Mouse (Mus musculus): ENCODE results near the gene Cfap44.
A peak's percentile ranks its signal among the peaks of the same experiment; 100 is the strongest.

Gene Cfap44

DNA sequence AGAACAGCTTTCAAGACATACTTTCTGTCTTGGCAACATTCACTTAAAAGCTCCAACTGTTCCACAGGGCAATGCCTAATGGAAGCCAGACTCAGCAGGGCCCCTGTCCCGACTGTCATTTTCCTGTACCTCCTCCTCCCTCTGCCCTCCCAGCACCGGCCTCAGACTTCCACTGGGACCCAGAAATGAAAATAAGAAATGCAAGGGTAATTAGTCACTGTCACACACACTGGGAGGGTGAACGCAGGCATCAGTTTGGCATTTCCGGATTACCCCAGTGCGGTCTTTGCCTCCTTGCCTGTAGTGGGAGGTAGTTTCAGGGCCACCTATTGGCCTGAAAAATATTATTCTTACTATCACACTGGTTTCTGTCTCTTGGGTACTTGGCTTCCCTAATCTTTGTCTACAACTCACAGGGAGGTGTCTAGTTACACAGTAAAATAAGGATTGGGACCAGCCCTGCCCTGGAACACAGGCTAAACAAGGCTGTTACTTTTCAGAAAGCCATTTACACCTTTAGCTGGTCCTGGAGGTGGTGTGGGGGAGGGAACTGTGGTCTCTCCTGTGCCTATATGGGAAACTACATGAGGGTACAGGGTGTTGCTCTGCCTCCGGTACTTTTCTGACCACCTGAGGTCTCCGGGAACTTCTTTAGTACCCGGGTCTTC, 100.0 kb downstream of the Cfap44 start:
- no peak for DNase-seq (ENCODE audit: low spot score in 2 of 2)

- no peak for DNase-seq (ENCODE audit: low spot score in 2 of 2)
Observed at GRCm38 (mm10) chr16:44496971-44497464, 102.4 kb downstream of the Cfap44 start.

DNA sequence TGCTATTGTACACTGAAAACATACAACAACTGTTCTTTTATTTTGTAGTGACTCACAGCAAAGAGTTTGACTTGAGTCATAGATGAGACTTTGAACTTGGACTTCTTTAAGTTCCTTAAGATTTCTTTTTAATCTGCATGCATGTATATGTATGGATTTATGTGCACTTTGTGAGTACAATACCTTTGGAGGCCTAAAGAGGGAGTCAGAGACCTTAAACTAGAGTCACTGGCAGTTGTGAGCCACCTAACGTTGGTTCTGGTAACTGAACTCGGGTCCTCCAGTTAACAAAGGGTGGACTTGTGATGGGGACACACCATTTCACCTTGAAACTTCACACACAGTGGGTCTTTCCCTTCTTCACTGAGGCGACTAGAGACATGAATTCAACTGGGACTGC, 103.9 kb downstream of the Cfap44 start:
- DNase-seq (ENCODE audit: low spot score in 2 of 2) = no peak

- no peak for DNase-seq (ENCODE audit: low spot score in 2 of 2)
Observed at GRCm38 (mm10) chr16:44501783-44502182, 107.2 kb downstream of the Cfap44 start.

- no peak for DNase-seq (ENCODE audit: low spot score in 2 of 2)
Observed at GRCm38 (mm10) chr16:44502325-44502724, 107.7 kb downstream of the Cfap44 start.

- DNase-seq (ENCODE audit: low spot score in 2 of 2) = no peak
Observed at GRCm38 (mm10) chr16:44502895-44503575, 108.4 kb downstream of the Cfap44 start.

DNA sequence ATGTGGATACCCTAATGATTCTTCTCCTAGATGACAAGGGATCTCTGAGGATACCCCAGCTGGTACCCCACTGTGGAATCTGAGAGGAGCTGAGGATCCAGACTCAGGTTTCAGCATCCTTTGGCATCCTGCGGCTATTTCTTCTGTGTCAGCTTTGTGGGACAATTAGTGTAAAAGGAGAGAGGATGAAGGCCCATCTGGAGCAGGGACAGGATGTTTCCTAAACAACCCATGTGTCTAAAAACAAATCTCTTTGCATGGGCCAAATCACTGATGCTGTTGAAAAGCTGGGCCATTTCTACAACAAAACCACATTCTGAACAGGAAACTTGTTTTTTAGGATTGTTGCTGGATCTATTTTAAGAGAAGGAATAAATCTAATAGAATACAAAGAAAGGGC, 110.6 kb downstream of the Cfap44 start:
- DNase-seq (ENCODE audit: low spot score in 2 of 2) = no peak

- no peak for DNase-seq (ENCODE audit: low spot score in 2 of 2)
Observed at GRCm38 (mm10) chr16:44507027-44507929, 112.7 kb downstream of the Cfap44 start.

GRCm38 (mm10) chr16:44508025-44508424, 113.4 kb downstream of the Cfap44 start:
- DNase-seq (ENCODE audit: low spot score in 2 of 2) = no peak

- DNase-seq (ENCODE audit: low spot score in 2 of 2) = peak in 1 of 2 experiments; percentile 46
Observed at GRCm38 (mm10) chr16:44508772-44509171, 114.2 kb downstream of the Cfap44 start.

- DNase-seq (ENCODE audit: low spot score in 2 of 2) = no peak
Observed at GRCm38 (mm10) chr16:44509458-44510344, 115.1 kb downstream of the Cfap44 start.

DNA sequence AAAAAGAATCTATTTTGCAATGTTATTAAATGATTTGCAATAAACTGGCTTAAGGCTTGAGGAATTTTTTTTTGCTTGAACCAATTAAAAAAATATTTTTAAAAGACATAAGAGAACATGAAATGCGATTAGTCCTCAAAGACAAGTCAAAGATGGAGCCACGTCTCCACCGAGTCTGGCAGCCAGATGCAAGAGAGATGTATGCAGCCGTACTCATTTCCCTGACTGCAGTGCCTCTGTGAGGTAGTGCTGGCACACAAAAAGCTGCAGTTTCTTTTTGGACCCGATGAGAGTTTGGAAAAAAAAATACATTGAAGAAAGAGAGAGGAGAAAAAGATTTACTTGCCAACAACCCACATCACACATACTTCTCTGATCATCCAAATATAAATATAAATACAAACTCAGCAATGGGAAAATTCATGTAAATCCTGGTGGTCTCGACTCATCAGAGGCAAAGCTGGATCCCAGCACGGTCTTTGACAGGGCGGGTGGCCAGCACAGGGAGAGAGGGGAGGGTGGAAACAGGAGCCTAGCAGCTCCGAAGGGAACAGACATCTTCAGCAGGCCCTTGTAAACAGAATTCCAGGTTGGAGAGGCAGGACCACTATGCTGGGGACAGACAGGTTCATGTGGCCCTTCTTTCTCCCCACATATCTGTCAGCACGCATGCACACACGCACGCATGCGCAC, 116.1 kb downstream of the Cfap44 start:
- DNase-seq (ENCODE audit: low spot score in 2 of 2) = no peak

DNA sequence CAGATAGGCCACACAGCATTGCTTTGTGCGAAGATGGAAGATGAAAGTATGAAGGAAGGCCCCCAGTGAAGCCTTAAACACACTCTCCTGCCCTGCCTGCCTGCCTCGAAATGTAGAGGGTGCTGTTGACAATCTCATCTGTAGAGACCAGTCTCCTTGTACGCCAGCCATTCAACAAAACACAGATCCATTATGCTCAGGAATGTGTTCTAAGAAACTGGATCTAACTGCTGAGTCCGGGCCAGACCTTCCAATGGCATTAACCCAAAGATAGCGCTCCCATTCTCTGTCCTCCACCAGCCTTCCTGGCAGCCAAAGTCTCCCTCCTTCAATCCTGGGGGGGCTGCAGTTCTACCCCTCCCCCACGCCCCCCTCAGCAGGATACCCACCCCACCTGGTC, 121.9 kb downstream of the Cfap44 start:
- no peak for DNase-seq (ENCODE audit: low spot score in 2 of 2)

DNA sequence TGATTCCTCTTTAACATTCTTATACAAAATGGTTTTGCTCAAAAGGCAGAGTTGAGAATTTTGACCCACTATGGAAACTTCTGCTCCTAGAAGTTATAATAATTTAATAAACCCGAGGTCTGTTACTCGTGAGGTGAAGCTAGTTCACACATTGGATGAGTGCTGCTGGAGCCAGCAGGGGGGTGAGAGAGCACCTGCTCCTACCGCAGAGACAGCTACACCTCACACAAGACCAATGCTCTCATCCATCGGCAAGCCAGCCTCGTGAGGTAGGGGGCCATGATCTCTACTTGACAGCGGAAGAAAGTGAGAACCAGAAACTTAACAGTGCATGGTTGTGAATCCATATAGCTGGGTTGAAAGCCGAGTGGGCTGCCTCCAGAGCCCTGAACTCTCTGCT, 129.0 kb downstream of the Cfap44 start:
- DNase-seq (ENCODE audit: low spot score in 2 of 2) = no peak

GRCm38 (mm10) chr16:44526044-44526443, 131.4 kb downstream of the Cfap44 start:
- no peak for DNase-seq (ENCODE audit: low spot score in 2 of 2)

DNA sequence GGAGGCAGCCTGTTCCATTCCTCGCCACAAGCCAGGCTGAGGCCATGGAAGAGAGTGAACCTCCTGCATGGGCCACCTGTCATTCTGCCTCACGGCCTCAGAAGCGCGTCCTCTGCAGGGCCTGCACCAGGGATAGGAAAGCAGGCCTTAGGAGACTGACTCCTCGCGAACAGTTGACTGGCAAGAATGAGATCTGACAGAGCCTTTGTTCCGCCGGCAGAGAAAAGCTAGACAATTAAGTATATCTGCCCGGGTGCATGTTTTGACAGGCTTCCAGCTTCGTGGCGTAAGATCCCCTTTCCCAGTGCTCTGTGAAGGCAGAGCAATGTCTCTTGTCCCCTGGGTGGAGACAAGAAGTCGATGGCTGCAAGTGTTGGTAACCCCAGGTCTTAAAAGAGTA, 132.1 kb downstream of the Cfap44 start:
- DNase-seq (ENCODE audit: low spot score in 2 of 2) = no peak

GRCm38 (mm10) chr16:44527218-44527905, 132.8 kb downstream of the Cfap44 start:
- DNase-seq (ENCODE audit: low spot score in 2 of 2) = no peak

GRCm38 (mm10) chr16:44528955-44529354, 134.4 kb downstream of the Cfap44 start:
- DNase-seq (ENCODE audit: low spot score in 2 of 2) = no peak

GRCm38 (mm10) chr16:44529691-44530090, 135.1 kb downstream of the Cfap44 start:
- DNase-seq (ENCODE audit: low spot score in 2 of 2) = no peak

GRCm38 (mm10) chr16:44530191-44530590, 135.6 kb downstream of the Cfap44 start:
- DNase-seq (ENCODE audit: low spot score in 2 of 2) = no peak

Data from left cerebral cortex, adult 9 months (tissue).